Mouse (Mus musculus) ES-E14 (cell line): ENCODE measurements around the gene Tns1. TPM values are rescaled to one million over a fixed set of nuclear protein-coding genes. Genes with fewer than 3 reads are reported as not detected.

ENCODE experiments used
- DNase-seq: peaks from one replicate; pipeline ENCODE4 v3.0.0-alpha.2; 2013; ENCODE audit warnings: low read depth, low spot score
- H3K27ac ChIP-seq: 2 replicates; pipeline ENCODE4 v1.5.1; 2012; ENCODE audit warnings: low read depth, mild to moderate bottlenecking, low read length, moderate library complexity, mixed read lengths; ENCODE audit not compliant: poor library complexity, insufficient read depth, severe bottlenecking
- H3K36me3 ChIP-seq: 2 replicates; pipeline ENCODE4 v1.6.1; 2012; ENCODE audit warnings: mild to moderate bottlenecking, low read length, moderate library complexity, mixed read lengths; ENCODE audit not compliant: control insufficient read depth, poor library complexity, insufficient read depth, severe bottlenecking
- H3K4me1 ChIP-seq, 2 experiments: fragments of 150-350 bp in 1 of 2; sonication (generic) in 1 of 2; 2 replicates each; pipeline ENCODE4 v1.6.1; 2012; ENCODE audit warnings: low read length in 2 of 2, mild to moderate bottlenecking in 1 of 2, mixed read lengths in 1 of 2; ENCODE audit not compliant: control insufficient read depth in 2 of 2, insufficient read depth in 2 of 2, poor library complexity in 1 of 2
- H3K4me3 ChIP-seq, 2 experiments: fragments of 150-350 bp in 1 of 2; sonication (generic) in 1 of 2; 2 replicates each; pipeline ENCODE4 v1.5.1; 2012; ENCODE audit warnings: low read length in 2 of 2, low read depth in 1 of 2, mild to moderate bottlenecking in 1 of 2, mixed read lengths in 1 of 2; ENCODE audit not compliant: insufficient read depth in 1 of 2, poor library complexity in 1 of 2, severe bottlenecking in 1 of 2
- H3K9ac ChIP-seq: 2 replicates; pipeline ENCODE4 v1.6.1; 2012; ENCODE audit warnings: low read depth, mild to moderate bottlenecking, low read length, mixed read lengths; ENCODE audit not compliant: poor library complexity, insufficient read depth, severe bottlenecking
- H3K9me3 ChIP-seq: fragments of 150-350 bp; sonication (generic); 2 replicates; pipeline ENCODE4 v1.6.1; 2012; ENCODE audit warnings: low read depth, mild to moderate bottlenecking, low read length; ENCODE audit not compliant: control insufficient read depth, insufficient read depth
- CHD2 ChIP-seq: IDR thresholded peaks from 2 replicates; pipeline ENCODE4 v1.6.1; 2014; ENCODE audit warnings: mild to moderate bottlenecking, low read depth, low read length, inconsistent platforms
- HCFC1 ChIP-seq: IDR thresholded peaks from 2 replicates; pipeline ENCODE4 v1.6.1; 2012; ENCODE audit warnings: low read length, inconsistent platforms, borderline replicate concordance; ENCODE audit not compliant: insufficient read depth
- MAFK ChIP-seq: IDR thresholded peaks from 2 replicates; pipeline ENCODE4 v1.6.1; 2014; ENCODE audit warnings: mild to moderate bottlenecking, low read depth, low read length, inconsistent platforms; ENCODE audit not compliant: insufficient read depth
- ZC3H11A ChIP-seq: IDR thresholded peaks from 2 replicates; pipeline ENCODE4 v1.6.1; 2012; ENCODE audit warnings: low read depth, mild to moderate bottlenecking, inconsistent platforms, low read length, borderline replicate concordance
- ZNF384 ChIP-seq: IDR thresholded peaks from 2 replicates; pipeline ENCODE4 v1.6.1; 2012; ENCODE audit warnings: low read depth, low read length, inconsistent platforms
- in situ Hi-C, 2 experiments: fragments of 600-800 bp; cut with MboI; formaldehyde crosslinking; loops; one replicate each; pipeline ENCODE4 v1.15.1; 2025; ENCODE audit warnings: low sequenced_read_pairs in 2 of 2, inconsistent platforms in 1 of 2; ENCODE audit not compliant: unreplicated experiment in 2 of 2
- total RNA-seq: library from RNA; depleted of rRNA; stranded (reverse); fragments of 300-350 nt; gene quantifications from 2 replicates; pipeline ENCODE4 v1.2.3, GENCODE M21; 2012

Gene Tns1
- total RNA-seq, 1 experiment, result 9.5 TPM

- in situ Hi-C loops, result no loop called here
- Histone ChIP-seq H3K4me1 (peaks cover 0 to 4% of the 10 kb centered on the region in 2 experiments; a peak in 1 of 4 replicates), H3K36me3 (no peaks in the 10 kb centered on the region), H3K27ac (no peak overlapping the region), H3K9me3 (no peaks in the 10 kb centered on the region), H3K9ac (no peak overlapping the region), H3K4me3 (no peak overlapping the region)
- DNase-seq, result no peak
- no peak for TF ChIP-seq ZC3H11A
- no peak for TF ChIP-seq MAFK
- TF ChIP-seq ZNF384, result no peak
- TF ChIP-seq HCFC1, result no peak
- TF ChIP-seq CHD2, result no peak
These were observed 167.9 kb downstream of the Tns1 start for GRCm38 (mm10) chr1:73956320-73956719.

DNA sequence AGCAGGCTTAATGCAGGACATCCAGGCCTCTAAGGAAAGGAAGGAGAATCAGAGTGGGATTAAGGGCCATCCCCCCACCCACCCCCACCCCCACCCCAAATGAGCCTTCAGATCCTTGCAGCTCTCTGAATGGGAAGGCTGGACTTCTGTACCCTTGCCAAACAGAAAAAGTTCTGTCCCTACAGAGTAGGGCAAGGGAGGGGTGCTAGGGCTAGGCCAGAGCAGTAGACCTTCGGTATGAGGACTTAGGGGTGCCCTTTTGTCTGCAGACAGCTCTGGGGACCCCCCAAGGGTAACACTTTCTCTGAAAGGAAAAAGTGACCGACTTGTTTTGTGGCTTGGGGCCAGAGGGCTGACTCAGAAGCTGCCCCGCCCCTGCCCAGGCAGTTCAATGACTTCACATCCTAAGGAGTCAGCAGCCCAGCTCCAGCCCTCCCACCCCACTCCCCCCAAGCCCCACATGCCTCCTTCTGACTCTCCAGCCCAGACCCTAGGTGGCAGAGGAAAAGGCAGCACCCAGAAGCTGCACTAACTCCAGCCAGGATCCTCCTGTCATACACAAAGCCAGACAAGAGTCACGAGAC, 168.9 kb downstream of the Tns1 start:
- in situ Hi-C loops, result no loop called here
- Histone ChIP-seq H3K9ac (no peak overlapping the region), H3K27ac (no peak overlapping the region), H3K4me3 (no peak overlapping the region), H3K36me3 (no peaks in the 10 kb centered on the region), H3K9me3 (no peaks in the 10 kb centered on the region), H3K4me1 (peaks cover 0 to 4% of the 10 kb centered on the region in 2 experiments; a peak in 1 of 4 replicates)
- TF ChIP-seq ZC3H11A (no peak), CHD2 (no peak), MAFK (no peak), HCFC1 (no peak), ZNF384 (no peak)
- DNase-seq, result no peak

DNA sequence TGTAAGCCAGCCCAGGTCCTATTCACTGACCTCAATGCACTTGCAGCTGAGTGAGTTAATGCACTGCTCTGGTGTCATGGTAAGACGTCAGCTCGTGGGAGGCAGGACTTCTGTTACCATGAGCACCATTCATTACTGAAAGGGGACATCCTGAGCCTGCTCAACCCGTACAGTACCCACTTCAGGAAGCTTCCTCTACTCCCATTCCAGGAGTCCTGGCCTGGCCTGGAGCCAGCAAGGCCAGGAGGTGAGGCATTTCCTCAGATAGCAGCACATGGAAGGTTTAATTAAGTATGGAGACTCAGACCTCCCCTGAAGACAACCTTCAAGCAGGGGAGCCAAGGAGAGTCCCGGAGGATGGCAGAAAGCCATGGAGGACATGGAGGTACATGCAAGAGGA, 169.6 kb downstream of the Tns1 start:
- H3K9me3 ChIP-seq, result no peaks in the 10 kb centered on the region
- no peak overlapping the region for H3K4me3 ChIP-seq
- no peak for DNase-seq
- H3K9ac ChIP-seq, result no peak overlapping the region
- H3K36me3 ChIP-seq, result no peaks in the 10 kb centered on the region
- H3K4me1 ChIP-seq, result peaks cover 0 to 4% of the 10 kb centered on the region in 2 experiments; a peak in 1 of 4 replicates
- H3K27ac ChIP-seq, result no peak overlapping the region
- no peak for TF ChIP-seq MAFK
- no peak for TF ChIP-seq ZC3H11A
- no peak for TF ChIP-seq ZNF384
- TF ChIP-seq HCFC1, result no peak
- TF ChIP-seq CHD2, result no peak
- in situ Hi-C loops, result no loop called here

GRCm38 (mm10) chr1:73954015-73954408, 170.2 kb downstream of the Tns1 start:
- Histone ChIP-seq H3K9ac (no peak overlapping the region), H3K27ac (no peak overlapping the region), H3K4me3 (no peak overlapping the region), H3K36me3 (no peaks in the 10 kb centered on the region), H3K9me3 (no peaks in the 10 kb centered on the region), H3K4me1 (peaks cover 0 to 4% of the 10 kb centered on the region in 2 experiments; a peak in 1 of 4 replicates)
- no peak for DNase-seq
- in situ Hi-C loops, result no loop called here
- TF ChIP-seq ZC3H11A (no peak), MAFK (no peak), HCFC1 (no peak), ZNF384 (no peak), CHD2 (no peak)
